Mouse (Mus musculus): ENCODE results near the gene Bst1. TPM values are rescaled to one million over a fixed set of nuclear protein-coding genes. Genes with fewer than 3 reads are reported as not detected.
A peak's percentile ranks its signal among the peaks of the same experiment; 100 is the strongest.

The Bst1 gene
- total and polyA plus RNA-seq, 2 experiments from 2014 or later = 0.11 to 0.76 TPM

DNA sequence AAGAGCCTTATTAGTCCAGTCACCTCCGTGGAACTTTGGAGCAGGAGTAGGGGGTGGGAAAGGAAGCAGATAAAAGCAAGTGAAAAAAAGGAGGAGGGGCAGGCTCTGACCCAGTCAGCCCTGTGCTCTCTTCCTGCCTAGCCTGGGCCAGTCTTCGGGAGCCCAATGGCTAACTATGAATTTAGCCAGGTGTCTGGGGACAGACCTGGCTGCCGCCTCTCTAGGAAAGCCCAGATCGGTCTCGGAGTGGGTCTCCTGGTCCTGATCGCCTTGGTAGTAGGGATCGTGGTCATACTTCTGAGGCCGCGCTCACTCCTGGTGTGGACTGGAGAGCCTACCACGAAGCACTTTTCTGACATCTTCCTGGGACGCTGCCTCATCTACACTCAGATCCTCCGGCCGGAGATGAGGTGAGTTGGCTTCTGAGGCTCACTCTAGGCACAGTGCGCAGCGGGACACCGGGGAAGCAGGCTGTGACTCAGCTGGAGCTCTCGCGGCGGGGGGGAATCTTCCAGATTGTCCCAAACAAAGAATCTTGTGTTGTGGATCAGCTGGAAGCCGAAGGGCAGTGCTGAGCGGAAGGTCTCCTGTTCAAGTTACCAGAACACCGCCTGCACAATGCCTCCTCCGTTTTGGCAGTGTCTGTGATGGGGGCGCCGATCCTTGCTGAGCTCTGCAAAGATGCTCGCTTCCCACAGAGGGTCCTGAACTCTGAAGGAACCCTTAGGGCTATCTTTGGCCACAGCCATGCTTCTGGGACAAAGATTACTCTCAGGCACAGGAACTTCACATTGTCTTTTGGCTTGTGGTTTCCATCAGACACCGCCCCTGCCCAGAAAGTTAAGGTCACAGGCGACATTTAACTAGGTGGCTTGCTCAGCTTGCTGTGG is 50.3 kb downstream of the Bst1 start:
- Histone ChIP-seq H3K27me3 (ENCODE audit: insufficient read depth, low read length) (no peaks in the 10 kb centered on the region), H3K4me2 (ENCODE audit: low read depth) (peak overlapping the region; percentile 53), H3K9me3 (ENCODE audit: low read length) (no peaks in the 10 kb centered on the region), H3K27ac (ENCODE audit: low read depth, low read length) (no peak overlapping the region), H3K36me3 (ENCODE audit: insufficient read depth) (no peaks in the 10 kb centered on the region), H3K4me1 (ENCODE audit: insufficient read depth) (peaks cover 6% of the 10 kb centered on the region; the same call in 1 of the 2 replicates), H3K9ac (peak overlapping the region; percentile 25; the same call in 1 of the 2 replicates), H3K4me3 (ENCODE audit: low read depth, low read length) (peak overlapping the region; percentile 24)
- TF ChIP-seq CTCF (IDR thresholded peaks at IDR 0.05; ENCODE audit: low read depth) = no peak
- 7% methylated on average over 28 of the region's 28 CpGs for WGBS
- ATAC-seq (peak; percentile 27; the same call in 1 of the 2 replicates), DNase-seq (no peak)

DNA sequence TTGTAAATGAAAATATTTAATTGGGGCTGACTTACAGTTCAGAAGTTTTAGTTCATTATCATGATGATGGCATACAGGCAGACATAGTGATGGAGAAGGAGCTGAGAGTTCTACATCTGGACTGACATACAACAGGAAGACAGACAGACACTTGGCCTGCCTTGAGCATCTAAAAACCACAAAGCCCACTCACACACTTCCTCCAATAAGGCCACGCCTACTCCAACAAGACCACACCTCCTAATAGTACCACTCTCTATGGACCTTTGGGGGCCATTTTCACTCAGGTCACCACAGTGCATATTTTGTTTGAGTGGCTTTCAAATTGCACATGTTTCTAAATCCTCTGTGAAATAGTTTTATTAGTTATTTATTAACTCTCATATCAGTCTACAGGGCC is 53.2 kb downstream of the Bst1 start:
- WGBS = 62% methylated on average over 1 of the region's 1 CpGs
- no peak for TF ChIP-seq CTCF (IDR thresholded peaks at IDR 0.05; ENCODE audit: low read depth)

DNA sequence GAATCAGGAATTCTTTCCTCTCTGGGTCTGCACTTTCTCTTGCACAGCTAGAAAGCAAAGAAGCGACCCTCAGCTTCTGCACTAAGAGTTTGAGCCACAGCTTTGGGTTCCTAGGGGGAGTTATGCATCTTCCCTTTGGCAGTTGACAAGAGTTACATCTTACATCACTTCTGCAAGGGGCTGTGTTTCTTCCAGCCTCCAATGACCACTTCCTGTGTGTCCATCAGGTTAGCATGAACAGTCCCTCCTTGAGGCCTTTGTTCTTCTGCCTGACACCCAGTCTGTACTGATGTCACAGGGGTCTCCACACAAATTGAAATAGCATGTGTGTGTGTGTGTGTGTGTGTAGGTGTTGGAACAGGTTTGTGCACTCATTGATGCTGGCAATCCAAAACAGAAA is 54.0 kb downstream of the Bst1 start:
- WGBS = 74% methylated on average over 1 of the region's 1 CpGs
- Histone ChIP-seq H3K9me3 (ENCODE audit: low read length) (no peaks in the 10 kb centered on the region), H3K4me2 (ENCODE audit: low read depth) (no peak overlapping the region), H3K9ac (no peak overlapping the region), H3K36me3 (ENCODE audit: insufficient read depth) (no peaks in the 10 kb centered on the region), H3K27me3 (ENCODE audit: insufficient read depth, low read length) (no peaks in the 10 kb centered on the region), H3K27ac (ENCODE audit: low read depth, low read length) (no peak overlapping the region), H3K4me3 (ENCODE audit: low read depth, low read length) (no peak overlapping the region), H3K4me1 (ENCODE audit: insufficient read depth) (peaks cover 6% of the 10 kb centered on the region; the same call in 1 of the 2 replicates)
- DNase-seq (no peak), ATAC-seq (no peak)
- TF ChIP-seq CTCF (IDR thresholded peaks at IDR 0.05; ENCODE audit: low read depth) = no peak

More for the DNA sequence above, 53.2 kb downstream of the Bst1 start:
- DNase-seq (no peak), ATAC-seq (no peak)
- H3K9me3 ChIP-seq (ENCODE audit: low read length) = no peaks in the 10 kb centered on the region
- no peaks in the 10 kb centered on the region for H3K27me3 ChIP-seq (ENCODE audit: insufficient read depth, low read length)
- H3K4me1 ChIP-seq (ENCODE audit: insufficient read depth) = peaks cover 6% of the 10 kb centered on the region; the same call in 1 of the 2 replicates
- no peak overlapping the region for H3K4me3 ChIP-seq (ENCODE audit: low read depth, low read length)
- no peak overlapping the region for H3K27ac ChIP-seq (ENCODE audit: low read depth, low read length)
- no peak overlapping the region for H3K4me2 ChIP-seq (ENCODE audit: low read depth)
- H3K9ac ChIP-seq = no peak overlapping the region
- H3K36me3 ChIP-seq (ENCODE audit: insufficient read depth) = no peaks in the 10 kb centered on the region

DNA sequence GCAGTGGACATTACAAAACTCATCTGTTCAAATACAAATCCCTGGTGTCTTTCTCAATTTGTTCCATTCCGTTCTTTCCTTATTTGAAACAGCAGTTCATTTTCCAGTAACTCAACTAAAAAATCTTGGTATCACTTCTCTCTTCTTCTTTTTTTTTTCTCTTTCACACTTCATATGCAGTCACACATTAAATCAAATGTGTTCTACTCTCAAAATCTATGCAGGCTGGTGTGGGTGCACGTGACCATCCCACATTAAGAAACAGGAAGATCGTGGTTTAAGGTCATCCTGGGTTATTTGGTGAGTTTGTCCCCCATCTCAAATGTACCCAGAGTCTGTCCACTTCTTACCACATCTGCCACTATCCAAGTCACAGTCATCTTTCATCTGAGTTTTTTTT is 63.3 kb downstream of the Bst1 start:
- TF ChIP-seq CTCF (IDR thresholded peaks at IDR 0.05; ENCODE audit: low read depth) = no peak
- 82% methylated on average over 3 of the region's 3 CpGs for WGBS
- no peak overlapping the region for H3K4me3 ChIP-seq (ENCODE audit: low read depth, low read length)

DNA sequence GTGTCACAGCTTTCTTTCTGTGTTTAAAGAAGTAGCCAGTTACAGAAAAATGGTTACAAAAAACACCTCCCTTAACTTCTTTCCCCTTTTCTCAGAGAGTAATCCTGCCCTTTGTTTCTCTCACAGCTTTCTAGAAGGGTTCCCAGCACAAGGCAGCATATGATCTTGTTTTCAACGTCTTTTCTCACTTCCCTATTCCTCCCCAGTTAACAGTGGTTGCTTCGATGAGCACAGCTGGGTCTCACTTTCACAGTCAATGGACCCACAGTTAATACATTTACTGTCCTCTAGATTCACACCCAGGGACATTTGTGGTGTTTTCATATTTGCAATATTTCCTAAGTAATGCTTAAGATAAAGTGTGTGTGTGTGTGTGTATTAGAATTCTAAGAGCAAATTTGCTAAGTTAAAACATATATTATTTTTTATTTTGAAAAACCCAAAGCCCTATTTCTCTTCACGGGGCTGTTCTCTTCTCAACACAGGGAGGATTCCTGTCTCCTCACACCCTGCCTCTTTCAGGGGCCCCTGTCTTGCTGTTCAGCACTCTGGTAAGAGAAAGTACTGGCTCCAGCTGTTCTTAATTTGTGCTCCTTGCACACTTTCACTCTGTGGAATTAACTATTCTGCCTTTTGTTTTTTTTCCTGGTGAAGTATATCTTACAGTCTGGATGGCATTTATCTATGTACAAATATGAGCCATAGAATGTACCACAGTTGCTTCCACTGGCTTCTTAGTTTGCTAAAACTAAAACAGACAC is 66.6 kb downstream of the Bst1 start:
- Histone ChIP-seq H3K4me2 (ENCODE audit: low read depth) (no peak overlapping the region), H3K27me3 (ENCODE audit: insufficient read depth, low read length) (no peaks in the 10 kb centered on the region), H3K4me1 (ENCODE audit: insufficient read depth) (no peaks in the 10 kb centered on the region), H3K9me3 (ENCODE audit: low read length) (no peaks in the 10 kb centered on the region), H3K4me3 (ENCODE audit: low read depth, low read length) (no peak overlapping the region), H3K27ac (ENCODE audit: low read depth, low read length) (no peak overlapping the region), H3K9ac (no peak overlapping the region), H3K36me3 (ENCODE audit: insufficient read depth) (no peaks in the 10 kb centered on the region)
- no peak for DNase-seq
- no peak for ATAC-seq
- no peak for TF ChIP-seq CTCF (IDR thresholded peaks at IDR 0.05; ENCODE audit: low read depth)
- WGBS = 24% methylated on average over 3 of the region's 3 CpGs

More for the DNA sequence above, 63.3 kb downstream of the Bst1 start:
- H3K27me3 ChIP-seq (ENCODE audit: insufficient read depth, low read length) = no peaks in the 10 kb centered on the region
- H3K4me2 ChIP-seq (ENCODE audit: low read depth) = no peak overlapping the region
- ATAC-seq (no peak), DNase-seq (no peak)
- H3K4me1 ChIP-seq (ENCODE audit: insufficient read depth) = no peaks in the 10 kb centered on the region
- H3K27ac ChIP-seq (ENCODE audit: low read depth, low read length) = no peak overlapping the region
- H3K9ac ChIP-seq = no peak overlapping the region
- no peaks in the 10 kb centered on the region for H3K9me3 ChIP-seq (ENCODE audit: low read length)
- no peaks in the 10 kb centered on the region for H3K36me3 ChIP-seq (ENCODE audit: insufficient read depth)

DNA sequence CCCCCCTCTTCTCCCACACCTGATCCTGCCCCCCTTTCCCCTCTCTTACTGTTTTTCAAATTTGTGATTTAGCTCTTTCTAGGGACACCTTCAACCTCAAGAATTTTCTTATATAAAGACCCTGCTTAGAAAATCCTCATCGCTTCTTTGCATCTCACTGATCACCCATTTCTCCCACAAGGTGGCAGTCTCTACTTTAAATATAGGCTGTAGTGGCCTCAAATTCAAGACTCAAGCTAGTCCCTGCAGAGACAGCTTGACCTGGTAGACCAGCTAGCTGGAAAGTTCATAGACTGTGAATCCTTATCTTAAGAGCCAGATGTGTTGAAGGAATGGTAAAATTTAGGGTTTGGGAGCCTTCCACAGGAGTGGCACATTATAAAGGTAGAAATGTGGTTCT is 73.7 kb downstream of the Bst1 start:
- Histone ChIP-seq H3K4me1 (ENCODE audit: insufficient read depth) (no peaks in the 10 kb centered on the region), H3K4me2 (ENCODE audit: low read depth) (no peak overlapping the region), H3K27me3 (ENCODE audit: insufficient read depth, low read length) (no peaks in the 10 kb centered on the region), H3K9me3 (ENCODE audit: low read length) (no peaks in the 10 kb centered on the region), H3K36me3 (ENCODE audit: insufficient read depth) (no peaks in the 10 kb centered on the region), H3K9ac (no peak overlapping the region), H3K27ac (ENCODE audit: low read depth, low read length) (no peak overlapping the region), H3K4me3 (ENCODE audit: low read depth, low read length) (no peak overlapping the region)
- TF ChIP-seq CTCF (IDR thresholded peaks at IDR 0.05; ENCODE audit: low read depth) = peak; percentile 58
- peak; percentile 36 for DNase-seq
- WGBS = 36% methylated on average over 1 of the region's 1 CpGs
- no peak for ATAC-seq

Other genes starting within 250 kb of the Bst1 start
- 9.4 and 10.2 TPM in 2 replicates for gene Cc2d2a, start 156.5 kb upstream of the Bst1 start, total RNA-seq (2014; rRNA removed)
- gene Cc2d2a, start 156.5 kb upstream of the Bst1 start, polyA plus RNA-seq (2015; fragmentation: Nextera tagmentation; extraction: Ambion mirVana) = 3.2 and 5.6 TPM in 2 replicates
- 124 and 132 TPM in 2 replicates for gene Fbxl5, start 2.8 kb downstream of the Bst1 start, total RNA-seq (2014; rRNA removed)
- gene Fbxl5, start 2.8 kb downstream of the Bst1 start, polyA plus RNA-seq (2015; fragmentation: Nextera tagmentation; extraction: Ambion mirVana) = 70.1 and 77.1 TPM in 2 replicates
- 1.9 and 2.4 TPM in 2 replicates for gene Cd38, start 49.7 kb downstream of the Bst1 start, total RNA-seq (2014; rRNA removed)
- 1.9 and 2.3 TPM in 2 replicates for gene Cd38, start 49.7 kb downstream of the Bst1 start, polyA plus RNA-seq (2015; fragmentation: Nextera tagmentation; extraction: Ambion mirVana)
- gene Gm7879, start 94.3 kb downstream of the Bst1 start, total RNA-seq (2014; rRNA removed) = 0.38 TPM in 1 of 2 replicates, not detected in the other
- not detected in 2 replicates for gene Gm7879, start 94.3 kb downstream of the Bst1 start, polyA plus RNA-seq (2015; fragmentation: Nextera tagmentation; extraction: Ambion mirVana)
- 9.2 and 12.6 TPM in 2 replicates for gene Fgfbp1, start 162.9 kb downstream of the Bst1 start, total RNA-seq (2014; rRNA removed)
- gene Fgfbp1, start 162.9 kb downstream of the Bst1 start, polyA plus RNA-seq (2015; fragmentation: Nextera tagmentation; extraction: Ambion mirVana) = 10.6 and 11.1 TPM in 2 replicates

Measured in forebrain, postnatal 0 days (tissue).